Mouse (Mus musculus): ENCODE data around the gene Brd7.

The Brd7 gene

DNA sequence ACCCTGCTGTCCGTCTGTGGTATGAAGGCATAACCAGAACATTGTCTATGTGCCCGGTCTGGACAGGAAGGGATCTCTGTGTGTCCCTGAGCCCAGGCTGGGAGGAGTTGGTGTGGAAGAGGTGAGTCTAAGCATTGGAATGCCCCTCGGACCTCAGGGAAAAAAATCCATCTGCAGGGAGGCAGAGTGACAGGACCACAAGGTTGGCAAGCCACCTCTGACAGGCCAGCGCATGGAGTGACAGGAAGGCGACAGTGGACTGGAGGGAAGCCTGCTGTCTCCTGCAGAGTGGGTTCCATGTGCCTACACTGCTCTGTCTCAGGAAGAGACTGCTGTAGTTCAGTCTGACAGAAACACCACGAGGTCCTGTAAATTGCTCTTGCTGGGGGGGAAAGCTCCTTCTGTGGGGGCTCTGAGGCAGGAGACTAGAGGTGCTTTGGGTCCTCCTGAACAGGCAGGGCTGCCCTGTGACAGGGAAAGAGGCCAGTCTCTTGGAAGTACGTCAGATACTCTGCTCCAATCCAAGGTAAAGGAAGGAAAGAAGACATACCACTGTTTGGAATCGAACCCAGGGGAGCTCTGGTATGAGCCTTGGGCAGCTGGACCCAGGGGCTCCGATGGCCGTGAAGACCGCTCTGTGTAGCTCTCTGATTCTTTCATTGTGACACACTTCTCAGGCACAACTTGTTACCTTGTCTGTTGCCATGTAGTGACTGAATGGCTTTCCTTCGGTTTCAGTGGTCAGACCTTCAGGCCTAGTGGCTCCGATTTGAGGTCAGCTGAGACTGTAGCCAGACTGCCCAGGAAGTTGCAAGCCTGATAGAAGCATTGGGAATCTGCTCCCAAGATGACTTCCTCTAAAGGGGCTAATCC is 78.5 kb downstream of the Brd7 start:
- DNase-seq (ENCODE audit: low read depth): no peak

DNA sequence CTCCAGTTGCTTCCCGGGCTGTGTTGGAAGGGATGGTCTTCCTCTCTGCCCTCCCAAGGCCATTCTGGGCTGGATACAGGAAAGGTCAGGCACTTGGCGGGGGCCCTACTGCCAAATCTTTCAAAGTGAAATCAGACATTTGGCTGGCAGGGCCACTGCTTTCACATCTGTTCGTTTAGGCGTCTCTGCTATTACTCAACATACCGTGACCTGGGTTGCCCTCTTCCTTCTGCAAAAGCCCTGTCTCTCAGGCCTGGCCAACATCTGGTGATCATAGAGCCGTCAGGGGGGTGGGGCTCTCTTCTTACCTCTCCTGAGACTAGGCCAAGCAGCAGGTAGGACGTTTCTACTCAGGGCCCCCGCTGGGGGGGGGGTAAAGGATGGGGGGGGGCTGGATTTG is 79.3 kb downstream of the Brd7 start:
- no peak for DNase-seq (ENCODE audit: low read depth)

Data from c-Kit-positive CD71-positive TER-119-negative erythroid progenitor cells, embryonic 14.5 days (primary cell).